Mouse (Mus musculus) kidney, embryonic 14.5 days (tissue): ENCODE measurements around the gene Lingo3. TPM values are rescaled to one million over a fixed set of nuclear protein-coding genes. Genes with fewer than 3 reads are reported as not detected.

Experiments used
- ATAC-seq: fragments of 200-750 bp; cut with Nextera tagmentation; 2 replicates; pipeline ENCODE4 v1.8.0; 2017; ENCODE audit warnings: moderate number of reproducible peaks, mild to moderate bottlenecking, moderate TSS enrichment, moderate library complexity; ENCODE audit not compliant: low FRiP score, low TSS enrichment
- H3K27ac ChIP-seq: fragments of 300-500 bp; sonication (generic); 2 replicates; pipeline ENCODE4 v1.5.1; 2014; ENCODE audit warnings: low read depth, mild to moderate bottlenecking, low read length, moderate library complexity, mixed read lengths
- H3K27me3 ChIP-seq: fragments of 300-500 bp; sonication (generic); 2 replicates; pipeline ENCODE4 v1.6.1; 2014; ENCODE audit warnings: mild to moderate bottlenecking, low read length; ENCODE audit not compliant: control insufficient read depth, insufficient read depth
- H3K36me3 ChIP-seq: fragments of 300-500 bp; sonication (generic); 2 replicates; pipeline ENCODE4 v1.6.1; 2014; ENCODE audit warnings: low read length, mixed read lengths; ENCODE audit not compliant: control insufficient read depth, insufficient read depth
- H3K4me1 ChIP-seq: fragments of 300-500 bp; sonication (generic); 2 replicates; pipeline ENCODE4 v1.6.1; 2014; ENCODE audit warnings: low read length, mixed read lengths; ENCODE audit not compliant: control insufficient read depth, insufficient read depth
- H3K4me2 ChIP-seq: fragments of 300-500 bp; sonication (generic); replicated peaks from 2 replicates; pipeline ENCODE4 v1.6.1; 2014; ENCODE audit warnings: low read depth, mild to moderate bottlenecking, low read length
- H3K4me3 ChIP-seq: fragments of 300-500 bp; sonication (generic); 2 replicates; pipeline ENCODE4 v1.5.1; 2014; ENCODE audit warnings: mild to moderate bottlenecking, low read length
- H3K9ac ChIP-seq: fragments of 300-500 bp; sonication (generic); 2 replicates; pipeline ENCODE4 v1.6.1; 2014; ENCODE audit warnings: low read depth, mild to moderate bottlenecking, low read length, moderate library complexity
- H3K9me3 ChIP-seq: fragments of 300-500 bp; sonication (generic); 2 replicates; pipeline ENCODE4 v1.6.1; 2016; ENCODE audit warnings: low read length; ENCODE audit not compliant: control insufficient read depth
- whole genome bisulfite sequencing: fragments of 180-500 bp; shearing (Covaris S2); extraction: QIAGEN DNeasy Blood & Tissue Kit; methylation state at CpG from one replicate; pipeline ENCODE4 v1.1.7; 2014; 5-methylcytosine and 5-hydroxymethylcytosine counted together
- polyA plus RNA-seq: library from polyadenylated mRNA; unstranded; fragments of >200 nt; fragmentation: Nextera tagmentation; extraction: Ambion mirVana; gene quantifications from 2 replicates; pipeline ENCODE4 v1.2.1, GENCODE M21; 2014

Gene Lingo3
- polyA plus RNA-seq, 1 experiment from 2014 or later: 0.97 TPM

DNA sequence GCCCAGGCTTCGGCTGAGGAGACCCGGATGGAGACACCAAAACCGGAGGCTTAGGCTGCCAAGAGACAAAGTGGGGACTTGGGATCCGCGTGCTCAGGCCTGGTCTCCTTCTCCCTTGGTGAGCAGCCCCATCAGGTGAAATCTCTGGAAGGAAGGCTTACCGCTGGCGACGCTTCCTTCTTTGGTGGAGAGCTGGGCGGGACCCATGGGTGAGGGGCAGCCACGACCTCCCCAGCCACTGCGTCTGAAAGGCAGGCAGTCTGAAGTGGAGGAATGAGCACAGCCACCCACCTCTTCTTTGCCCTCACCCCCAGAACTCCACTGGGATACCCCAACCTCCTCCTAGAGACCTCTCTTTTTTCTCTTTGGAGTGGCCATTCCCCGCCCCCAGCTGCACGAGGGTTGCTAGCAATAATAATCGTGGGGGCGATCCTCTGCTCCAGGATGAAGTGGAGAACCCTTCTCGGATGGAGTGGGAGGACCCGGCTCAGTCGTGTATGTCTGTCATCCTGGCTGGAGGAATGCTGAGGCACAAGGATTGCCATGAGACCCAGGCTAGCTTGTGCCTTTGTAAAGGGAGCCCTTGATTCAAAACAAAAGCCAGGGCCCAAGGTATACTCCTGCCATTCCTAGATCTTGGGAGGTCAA is 34.7 kb downstream of the Lingo3 start:
- Histone ChIP-seq H3K4me3 (peak overlapping the region; percentile 27), H3K4me2 (peak overlapping the region; percentile 96), H3K27ac (peak overlapping the region; percentile 30; the same call in 1 of the 2 replicates), H3K36me3 (peaks cover 8% of the 10 kb centered on the region), H3K27me3 (peaks cover 14% of the 10 kb centered on the region), H3K9ac (peak overlapping the region; percentile 53), H3K4me1 (peaks cover 42% of the 10 kb centered on the region), H3K9me3 (no peaks in the 10 kb centered on the region)
- peak; percentile 2; the same call in 1 of the 2 replicates for ATAC-seq
- WGBS: 3% methylated on average over 18 of the region's 18 CpGs

DNA sequence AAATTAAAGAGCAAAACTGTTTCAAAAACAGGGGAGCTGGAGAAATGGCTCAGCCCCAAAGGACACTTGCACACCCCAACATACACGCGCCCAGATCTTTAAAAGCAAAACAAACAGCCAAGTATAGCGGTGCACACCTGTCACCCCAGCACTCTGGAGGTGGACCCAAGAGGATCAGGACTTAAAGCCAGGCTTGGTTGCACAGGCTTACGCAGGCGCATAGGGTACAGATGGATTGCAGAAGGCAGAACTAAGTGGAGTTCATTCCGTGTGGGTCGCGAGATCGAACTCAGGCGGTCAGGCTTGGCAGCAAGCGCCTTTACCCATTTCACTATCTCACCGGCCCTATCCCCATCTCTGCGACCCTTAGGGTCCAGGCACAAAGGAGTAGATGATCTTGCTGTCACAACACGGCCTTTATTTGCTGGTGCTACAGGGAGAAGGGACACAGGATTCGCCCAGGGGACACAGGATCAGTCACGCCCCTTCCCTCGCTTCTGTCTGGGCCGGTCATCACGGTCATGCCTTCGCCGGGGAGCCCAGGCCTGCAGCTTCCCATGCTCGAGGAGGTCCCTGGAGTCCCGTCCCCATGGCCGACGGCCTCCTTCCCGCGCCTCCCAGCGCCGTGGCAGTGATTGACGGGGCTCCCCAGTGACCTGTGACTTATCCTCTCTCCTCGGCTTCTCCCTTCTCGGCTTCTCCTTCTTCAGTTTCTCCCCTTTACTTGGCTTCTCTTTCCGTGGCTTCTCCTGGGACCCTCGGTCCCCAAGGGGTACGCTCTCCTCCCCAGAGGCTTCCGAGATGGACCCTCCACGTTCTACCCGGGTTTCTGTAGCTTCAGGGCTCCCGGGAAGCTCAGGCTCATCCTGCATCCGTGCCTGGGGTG is 35.5 kb downstream of the Lingo3 start:
- ATAC-seq: peak; percentile 16; the same call in 1 of the 2 replicates
- peak overlapping the region; percentile 73 for H3K9ac ChIP-seq
- H3K4me3 ChIP-seq: peak overlapping the region; percentile 49
- H3K9me3 ChIP-seq: no peaks in the 10 kb centered on the region
- WGBS: 15% methylated on average over 40 of the region's 40 CpGs
- peak overlapping the region; percentile 76; the same call in 1 of the 2 replicates for H3K27ac ChIP-seq
- H3K4me2 ChIP-seq: peak overlapping the region; percentile 96
- H3K36me3 ChIP-seq: peaks cover 16% of the 10 kb centered on the region
- H3K4me1 ChIP-seq: peaks cover 42% of the 10 kb centered on the region
- peaks cover 14% of the 10 kb centered on the region for H3K27me3 ChIP-seq

DNA sequence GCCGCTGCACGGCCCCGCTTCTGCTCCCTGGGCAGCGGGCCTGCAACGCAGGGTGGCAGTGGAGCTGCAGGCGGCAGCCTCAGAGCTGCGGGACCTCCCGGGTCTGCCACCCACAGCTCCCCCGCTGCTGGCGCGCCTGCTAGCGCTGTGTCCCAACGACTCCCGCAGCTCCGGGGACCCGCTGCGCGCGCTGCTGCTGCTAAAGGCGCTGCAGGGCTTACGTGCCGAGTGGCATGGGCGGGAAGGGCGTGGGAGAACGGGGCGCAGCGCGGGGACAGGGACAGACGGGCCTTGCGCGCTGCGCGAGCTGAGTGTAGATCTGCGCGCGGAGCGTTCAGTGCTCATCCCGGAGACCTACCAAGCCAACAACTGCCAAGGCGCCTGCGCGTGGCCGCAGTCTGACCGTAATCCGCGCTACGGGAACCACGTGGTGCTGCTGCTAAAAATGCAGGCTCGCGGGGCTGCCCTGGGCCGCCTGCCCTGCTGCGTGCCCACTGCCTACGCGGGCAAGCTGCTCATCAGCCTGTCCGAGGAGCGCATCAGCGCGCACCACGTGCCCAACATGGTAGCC is 36.7 kb downstream of the Lingo3 start:
- peaks cover 40% of the 10 kb centered on the region for H3K4me1 ChIP-seq
- 1% methylated on average over 57 of the region's 58 CpGs for WGBS
- H3K27ac ChIP-seq: peak overlapping the region; percentile 76
- H3K4me2 ChIP-seq: peak overlapping the region; percentile 96
- H3K27me3 ChIP-seq: peaks cover 14% of the 10 kb centered on the region
- H3K9ac ChIP-seq: peak overlapping the region; percentile 73
- peak overlapping the region; percentile 49 for H3K4me3 ChIP-seq
- no peaks in the 10 kb centered on the region for H3K9me3 ChIP-seq
- ATAC-seq: peak; percentile 48
- H3K36me3 ChIP-seq: peaks cover 28% of the 10 kb centered on the region

- peak overlapping the region; percentile 73; the same call in 1 of the 2 replicates for H3K9ac ChIP-seq
- 42% methylated on average over 33 of the region's 34 CpGs for WGBS
- H3K9me3 ChIP-seq: no peaks in the 10 kb centered on the region
- peak overlapping the region; percentile 76 for H3K27ac ChIP-seq
- peaks cover 14% of the 10 kb centered on the region for H3K27me3 ChIP-seq
- peak overlapping the region; percentile 96 for H3K4me2 ChIP-seq
- peaks cover 34% of the 10 kb centered on the region for H3K36me3 ChIP-seq
- ATAC-seq: 0 out of 2 replicates have a peak, but pooled peaks have one; percentile 0
- peaks cover 38% of the 10 kb centered on the region for H3K4me1 ChIP-seq
- H3K4me3 ChIP-seq: peak overlapping the region; percentile 49
These were observed 37.3 kb downstream of the Lingo3 start for GRCm38 (mm10) chr10:80806341-80807056.

GRCm38 (mm10) chr10:80805925-80806324 is 37.9 kb downstream of the Lingo3 start:
- Histone ChIP-seq H3K27ac (no peak overlapping the region), H3K4me2 (no peak overlapping the region), H3K4me3 (no peak overlapping the region), H3K9ac (no peak overlapping the region), H3K4me1 (peaks cover 38% of the 10 kb centered on the region), H3K36me3 (peaks cover 40% of the 10 kb centered on the region), H3K9me3 (no peaks in the 10 kb centered on the region), H3K27me3 (peaks cover 14% of the 10 kb centered on the region)
- ATAC-seq: peak; percentile 28
- WGBS: 30% methylated on average over 3 of the region's 3 CpGs

DNA sequence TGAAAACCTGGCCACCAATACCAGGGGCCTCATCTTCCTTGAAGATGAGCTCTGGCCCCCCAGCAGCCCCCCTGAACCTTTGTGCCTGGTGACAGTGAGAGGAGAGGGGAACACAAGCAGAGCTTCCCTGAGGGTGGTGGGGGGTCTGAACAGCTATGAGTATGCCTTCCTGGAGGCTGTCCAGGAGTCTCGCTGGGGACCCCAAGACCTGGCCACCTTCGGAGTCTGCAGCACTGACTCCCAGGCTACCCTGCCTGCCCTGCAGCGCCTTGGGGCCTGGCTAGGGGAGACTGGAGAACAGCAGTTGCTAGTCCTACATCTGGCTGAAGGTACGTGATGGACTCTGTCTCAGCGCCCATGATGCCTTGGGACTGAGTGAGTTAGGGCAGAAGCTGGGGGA is 38.5 kb downstream of the Lingo3 start:
- Histone ChIP-seq H3K36me3 (peaks cover 40% of the 10 kb centered on the region), H3K9ac (no peak overlapping the region), H3K4me1 (peaks cover 37% of the 10 kb centered on the region), H3K27me3 (peaks cover 14% of the 10 kb centered on the region), H3K4me3 (no peak overlapping the region), H3K4me2 (no peak overlapping the region), H3K27ac (no peak overlapping the region), H3K9me3 (no peaks in the 10 kb centered on the region)
- 77% methylated on average over 5 of the region's 5 CpGs for WGBS
- ATAC-seq: no peak

DNA sequence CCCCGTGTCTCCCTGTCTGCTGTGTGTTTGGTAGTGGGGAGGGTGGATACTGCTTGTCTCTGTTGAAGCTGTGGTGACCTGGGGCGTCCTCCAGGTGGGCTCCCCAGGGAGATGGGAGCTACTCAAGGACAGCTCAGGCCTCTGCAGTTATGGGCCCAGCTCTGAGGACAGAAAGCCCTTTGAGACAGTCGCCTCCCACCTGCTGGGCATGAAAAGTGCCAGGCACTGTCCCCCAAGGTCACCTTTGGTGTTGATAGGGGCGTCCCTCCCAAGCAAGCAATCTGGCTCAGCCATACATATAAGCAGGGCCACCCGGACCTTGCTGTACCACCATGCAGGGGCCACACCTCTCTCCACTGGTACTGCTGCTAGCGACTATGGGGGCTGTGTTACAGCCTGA is 38.9 kb downstream of the Lingo3 start, which contains the start of gene Amh:
TSS of gene Amh (plus strand) at position 328 of the 400 bp plus-strand sequence.
- WGBS: 72% methylated on average over 6 of the region's 6 CpGs
- Histone ChIP-seq H3K4me3 (no peak within 1 kb of the TSS), H3K4me2 (no peak within 1 kb of the TSS), H3K4me1 (peaks cover 35% of the 10 kb centered on the region), H3K9me3 (no peaks in the 10 kb centered on the region), H3K27me3 (peaks cover 12% of the 10 kb centered on the region), H3K36me3 (peaks cover 40% of the 10 kb centered on the region), H3K9ac (no peak within 1 kb of the TSS), H3K27ac (no peak within 1 kb of the TSS)
- no peak for ATAC-seq

GRCm38 (mm10) chr10:80804340-80804739 is 39.5 kb downstream of the Lingo3 start:
- H3K4me2 ChIP-seq: no peak overlapping the region
- H3K9ac ChIP-seq: no peak overlapping the region
- no peak overlapping the region for H3K4me3 ChIP-seq
- no peaks in the 10 kb centered on the region for H3K9me3 ChIP-seq
- H3K27ac ChIP-seq: no peak overlapping the region
- H3K27me3 ChIP-seq: peaks cover 9% of the 10 kb centered on the region
- 97% methylated on average over 2 of the region's 2 CpGs for WGBS
- H3K4me1 ChIP-seq: peaks cover 35% of the 10 kb centered on the region
- peaks cover 40% of the 10 kb centered on the region for H3K36me3 ChIP-seq
- no peak for ATAC-seq
